Mouse (Mus musculus) fibroblast of lung, adult 2 months (primary cell): ENCODE data around the gene Pef1.

Source experiments
- DNase-seq: peaks from one replicate; pipeline ENCODE4 v3.0.0-alpha.2; 2011; ENCODE audit warnings: low read depth

Pef1 gene

DNA sequence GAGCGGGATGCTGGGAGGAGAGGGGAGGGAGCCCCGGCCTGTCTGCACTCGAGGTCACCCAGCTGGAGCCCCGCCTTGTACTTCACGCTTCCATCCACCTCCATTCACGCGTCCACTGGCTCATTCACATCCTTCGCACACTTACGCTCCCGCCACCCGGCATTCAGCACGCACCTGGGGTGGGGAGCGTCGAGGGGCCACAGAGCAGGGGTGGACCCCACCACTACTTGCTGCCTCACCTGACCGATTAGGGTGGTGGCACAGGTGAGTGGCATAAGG lies 36.8 kb downstream of the Pef1 start, which contains the start of gene Hcrtr1:
Gene Hcrtr1 (minus strand): TSS at position 146 of the 279 bp plus-strand sequence.
- DNase-seq, result no peak

GRCm38 (mm10) chr4:130140992-130141402 lies 38.6 kb downstream of the Pef1 start:
- DNase-seq, result no peak

- DNase-seq, result no peak
Observed at GRCm38 (mm10) chr4:130141786-130142185, 39.4 kb downstream of the Pef1 start.

GRCm38 (mm10) chr4:130148405-130148804 lies 46.0 kb downstream of the Pef1 start:
- DNase-seq, result no peak

DNA sequence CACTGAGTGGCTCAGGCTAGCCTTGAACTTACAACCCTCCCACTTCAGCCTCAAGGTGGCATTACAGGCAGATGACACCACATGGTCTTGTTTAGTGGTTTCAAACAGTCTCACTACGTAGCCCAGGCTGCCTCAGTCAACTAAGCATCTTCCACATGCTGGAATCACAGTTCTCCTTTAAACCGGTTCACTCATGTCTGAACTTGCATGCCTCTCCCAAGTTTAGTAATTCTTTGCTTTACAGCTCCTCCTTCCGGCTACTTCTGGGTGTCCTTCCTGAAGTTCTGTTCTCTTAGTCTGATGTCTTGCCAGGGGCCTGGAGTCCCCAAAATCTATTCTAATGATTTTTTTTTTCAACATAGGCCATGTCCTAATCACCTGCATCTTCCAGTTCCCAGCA lies 51.9 kb downstream of the Pef1 start:
- no peak for DNase-seq

DNA sequence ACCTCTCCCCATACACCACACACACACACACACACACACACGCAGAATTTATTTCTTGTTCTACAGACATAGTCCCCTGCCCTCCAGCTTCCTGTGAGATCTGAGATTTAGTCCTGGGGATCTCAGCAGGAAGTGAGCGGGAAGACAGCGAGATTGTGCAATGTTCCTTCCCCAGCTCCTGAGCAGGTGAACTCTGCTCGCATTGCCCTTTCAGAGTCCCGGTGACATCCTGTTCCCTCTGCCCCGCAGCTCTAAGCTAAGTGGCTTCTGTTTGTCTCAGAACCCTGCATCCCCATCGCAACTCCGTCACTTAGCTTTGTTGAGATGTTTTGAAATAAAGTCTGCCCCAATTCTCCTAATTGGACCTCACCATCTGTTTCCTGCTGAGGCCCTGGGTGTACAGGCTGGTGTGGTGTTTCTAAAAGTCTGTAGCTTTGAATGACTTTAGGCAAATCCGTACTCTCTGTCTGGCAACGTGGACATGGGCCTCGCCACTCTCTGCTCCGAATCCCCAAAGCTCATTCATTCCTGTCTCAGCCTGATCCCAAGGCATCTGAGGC lies 54.5 kb downstream of the Pef1 start:
- DNase-seq, result no peak

GRCm38 (mm10) chr4:130161349-130161748 lies 59.0 kb downstream of the Pef1 start:
- DNase-seq, result no peak

DNA sequence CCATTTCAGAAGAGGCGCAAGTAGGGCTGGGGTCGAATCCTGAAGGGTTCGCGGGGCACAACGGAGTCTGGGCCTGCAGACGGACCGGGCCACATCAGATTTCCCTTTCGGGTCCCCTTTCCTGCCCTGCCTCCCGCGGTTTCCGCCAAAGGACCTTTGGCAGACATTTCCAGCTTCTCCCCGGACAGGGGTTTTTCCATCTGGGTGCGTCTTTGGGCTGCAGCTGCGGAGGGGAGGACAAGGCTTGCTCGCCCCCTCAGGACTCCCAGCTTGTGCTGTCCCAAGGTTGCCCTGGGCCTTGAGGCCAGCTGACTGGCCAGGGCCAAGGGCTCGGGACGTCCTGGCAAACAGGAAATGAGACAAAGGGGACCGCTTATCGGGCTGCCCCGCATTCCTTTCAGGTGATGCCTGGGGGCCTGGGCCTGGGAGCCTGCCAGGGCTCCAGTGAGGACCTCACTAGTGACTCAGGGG lies 61.1 kb downstream of the Pef1 start:
- DNase-seq, result no peak

GRCm38 (mm10) chr4:130164121-130164520 lies 61.8 kb downstream of the Pef1 start:
- DNase-seq, result no peak

DNA sequence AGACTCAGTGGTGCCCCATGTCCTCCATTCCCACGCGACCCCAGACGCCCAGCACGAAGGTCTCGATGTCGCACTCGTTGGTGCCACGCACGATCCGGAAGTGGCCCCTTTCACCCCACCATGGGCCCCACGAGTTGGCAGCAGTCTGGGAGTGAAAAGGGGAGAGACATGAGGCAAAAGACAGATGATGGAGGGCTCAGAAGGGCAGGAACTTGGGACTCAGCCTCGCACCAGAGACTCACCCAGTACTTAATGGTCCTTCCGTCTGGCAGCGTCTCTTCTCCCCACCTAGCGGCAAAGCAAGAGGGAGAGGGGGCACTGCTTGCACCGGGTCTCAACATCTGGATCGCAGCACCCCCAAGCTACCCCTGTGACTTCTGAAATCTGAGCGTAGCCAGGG lies 63.7 kb downstream of the Pef1 start:
- no peak for DNase-seq

DNA sequence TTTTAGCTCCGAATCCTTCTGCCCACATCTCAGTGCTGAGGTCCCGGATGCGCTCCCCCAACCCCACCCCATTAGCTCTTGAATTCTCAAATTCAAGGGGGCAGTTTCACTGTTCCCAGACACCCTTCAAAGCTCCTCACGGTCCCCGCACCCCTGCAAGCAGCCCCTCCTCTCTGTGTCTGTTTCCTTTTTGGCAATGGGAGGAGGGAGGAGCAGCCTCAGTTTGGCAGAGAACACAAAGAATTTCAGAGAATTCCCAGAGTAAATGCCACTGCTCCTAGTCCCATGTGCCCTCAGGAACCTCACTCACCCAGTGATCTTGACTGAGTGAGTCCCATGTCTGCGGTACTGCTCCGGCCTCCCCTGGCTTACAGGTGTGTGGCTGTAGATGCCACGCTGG lies 64.2 kb downstream of the Pef1 start:
- no peak for DNase-seq

DNA sequence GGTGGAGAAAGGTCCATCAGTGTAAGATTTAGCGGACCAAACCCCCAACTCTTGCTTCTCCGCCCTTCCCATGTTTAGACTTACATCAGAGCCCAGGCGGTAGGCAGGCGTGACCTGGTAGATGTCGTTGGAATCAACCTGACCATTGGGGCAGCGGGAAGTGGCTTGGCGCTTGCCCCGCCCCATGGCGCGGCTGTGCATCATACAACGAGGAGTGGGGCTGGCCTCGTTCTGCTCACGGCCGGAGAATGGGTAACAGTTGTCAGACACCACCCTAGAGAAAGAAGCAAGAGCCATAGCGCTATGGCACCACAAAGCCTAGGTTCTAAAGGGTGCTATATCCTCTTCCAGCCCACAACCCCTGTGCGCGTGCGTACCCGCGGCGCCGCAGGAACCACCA lies 65.0 kb downstream of the Pef1 start:
- no peak for DNase-seq

GRCm38 (mm10) chr4:130167814-130168213 lies 65.5 kb downstream of the Pef1 start:
- DNase-seq, result no peak

GRCm38 (mm10) chr4:130168280-130169183 lies 66.2 kb downstream of the Pef1 start:
- DNase-seq, result no peak

- DNase-seq, result no peak
Observed at GRCm38 (mm10) chr4:130169411-130169971, 67.1 kb downstream of the Pef1 start.

GRCm38 (mm10) chr4:130170362-130170761 lies 68.0 kb downstream of the Pef1 start:
- DNase-seq, result no peak

DNA sequence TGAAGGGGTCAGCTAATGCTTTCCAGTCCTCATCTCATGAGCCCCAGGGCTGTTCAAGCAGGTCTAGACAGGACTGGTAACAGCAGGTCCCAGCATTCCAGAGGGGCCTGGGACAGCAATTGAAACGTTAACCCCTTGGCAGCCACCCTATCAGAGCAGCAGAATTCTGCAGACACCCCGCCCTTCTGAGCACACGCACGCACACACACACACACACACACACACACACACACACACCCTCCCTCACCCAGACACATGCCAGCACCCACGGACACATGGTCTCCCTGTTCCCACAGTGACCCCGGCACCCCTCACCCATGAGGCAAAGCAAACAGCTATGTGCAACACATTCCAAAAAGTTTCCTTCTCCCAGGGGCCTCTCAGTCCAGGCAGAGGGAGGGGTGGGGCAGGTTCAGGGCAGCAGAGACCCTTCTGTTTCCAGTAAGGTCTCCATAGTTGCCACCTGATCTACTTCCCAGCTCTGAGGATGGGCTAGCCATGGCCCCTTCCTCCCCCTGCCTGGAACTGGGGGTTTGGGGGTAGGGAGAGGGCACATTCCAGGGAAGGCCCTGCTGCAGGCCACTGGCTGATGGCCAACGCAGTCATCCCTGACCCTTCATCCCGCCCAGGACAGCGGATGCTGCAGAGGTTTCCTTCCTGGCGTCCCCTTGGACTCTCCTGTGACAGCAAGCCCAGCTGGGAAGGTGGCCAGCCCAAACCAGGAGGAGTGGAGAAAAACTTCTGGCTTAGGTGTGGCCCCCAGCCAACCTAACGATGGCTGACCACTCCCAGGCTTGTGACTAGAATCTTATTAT lies 69.8 kb downstream of the Pef1 start:
- DNase-seq, result no peak

GRCm38 (mm10) chr4:130173060-130173822 lies 70.9 kb downstream of the Pef1 start:
- no peak for DNase-seq

- no peak for DNase-seq
Observed at GRCm38 (mm10) chr4:130173911-130174311, 71.6 kb downstream of the Pef1 start.

DNA sequence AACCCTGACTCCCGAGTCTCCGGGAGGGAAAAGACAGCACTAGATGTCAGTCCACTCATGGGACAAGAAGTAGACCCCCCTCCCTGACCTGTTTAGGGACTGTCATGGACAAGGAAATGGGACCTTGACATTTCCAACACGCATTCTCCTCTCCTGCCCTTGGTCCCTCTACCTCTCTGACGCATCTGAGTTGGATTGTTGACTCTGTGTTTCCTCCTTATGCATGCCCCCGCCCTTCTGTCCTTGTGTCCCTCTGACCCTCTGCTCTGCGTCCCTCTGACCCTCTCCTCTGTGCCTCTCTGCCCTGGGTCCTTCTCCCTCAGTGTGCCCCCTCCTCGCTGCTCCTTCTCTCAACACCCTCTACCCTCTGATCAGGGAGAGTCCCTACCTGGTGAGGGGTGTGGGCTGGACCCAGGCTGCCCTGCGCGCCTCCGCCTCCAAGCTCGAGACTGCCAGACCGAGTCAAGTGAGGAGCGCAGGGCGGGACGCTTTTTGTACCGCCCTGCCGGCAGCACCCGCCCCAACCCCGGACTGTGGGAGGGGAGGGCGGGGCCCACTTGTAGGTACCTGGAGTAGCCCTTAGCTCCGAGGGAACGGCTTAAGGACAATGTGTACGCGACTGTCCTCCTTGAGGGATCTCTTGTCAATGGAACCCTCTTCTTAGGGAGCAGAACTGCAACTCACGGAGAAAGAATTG lies 72.1 kb downstream of the Pef1 start:
- no peak for DNase-seq

GRCm38 (mm10) chr4:130175072-130175711 lies 72.8 kb downstream of the Pef1 start, which contains the start of gene Tinagl1:
Gene Tinagl1, minus strand, starts transcription at chr4:130175122.
- DNase-seq, result no peak
